Mouse (Mus musculus): ENCODE measurements around the gene Clstn1.

Gene Clstn1

GRCm38 (mm10) chr4:149665016-149665691 lies 78.9 kb downstream of the Clstn1 start:
- in situ Hi-C loops (cut with MboI; ENCODE audit: low sequenced_read_pairs), result no loop called here

- in situ Hi-C loops (cut with MboI; ENCODE audit: low sequenced_read_pairs), result no loop called here
These were observed 79.4 kb downstream of the Clstn1 start for GRCm38 (mm10) chr4:149665692-149666090.

GRCm38 (mm10) chr4:149671175-149671574 lies 84.9 kb downstream of the Clstn1 start:
- in situ Hi-C loops (cut with MboI; ENCODE audit: low sequenced_read_pairs), result no loop called here

GRCm38 (mm10) chr4:149672747-149673146 lies 86.5 kb downstream of the Clstn1 start:
- in situ Hi-C loops (cut with MboI; ENCODE audit: low sequenced_read_pairs), result no loop called here

- in situ Hi-C loops (cut with MboI; ENCODE audit: low sequenced_read_pairs), result no loop called here
These were observed 88.6 kb downstream of the Clstn1 start for GRCm38 (mm10) chr4:149674814-149675377.

GRCm38 (mm10) chr4:149675378-149676261 lies 89.4 kb downstream of the Clstn1 start:
- in situ Hi-C loops (cut with MboI; ENCODE audit: low sequenced_read_pairs), result no loop called here

- in situ Hi-C loops (cut with MboI; ENCODE audit: low sequenced_read_pairs), result no loop called here
These were observed 91.7 kb downstream of the Clstn1 start for GRCm38 (mm10) chr4:149678006-149678405.

- in situ Hi-C loops (cut with MboI; ENCODE audit: low sequenced_read_pairs), result no loop called here
These were observed 92.9 kb downstream of the Clstn1 start for GRCm38 (mm10) chr4:149679056-149679770.

- in situ Hi-C loops (cut with MboI; ENCODE audit: low sequenced_read_pairs), result no loop called here
These were observed 97.6 kb downstream of the Clstn1 start for GRCm38 (mm10) chr4:149683875-149684274.

- in situ Hi-C loops (cut with MboI; ENCODE audit: low sequenced_read_pairs), result no loop called here
These were observed 98.8 kb downstream of the Clstn1 start for GRCm38 (mm10) chr4:149684841-149685623.

GRCm38 (mm10) chr4:149688861-149689260 lies 102.6 kb downstream of the Clstn1 start:
- in situ Hi-C loops (cut with MboI; ENCODE audit: low sequenced_read_pairs), result no loop called here

- in situ Hi-C loops (cut with MboI; ENCODE audit: low sequenced_read_pairs), result no loop called here
These were observed 103.8 kb downstream of the Clstn1 start for GRCm38 (mm10) chr4:149689822-149690700.

- in situ Hi-C loops (cut with MboI; ENCODE audit: low sequenced_read_pairs), result no loop called here
These were observed 104.6 kb downstream of the Clstn1 start for GRCm38 (mm10) chr4:149690828-149691280.

GRCm38 (mm10) chr4:149691368-149691767 lies 105.1 kb downstream of the Clstn1 start:
- in situ Hi-C loops (cut with MboI; ENCODE audit: low sequenced_read_pairs), result no loop called here

- in situ Hi-C loops (cut with MboI; ENCODE audit: low sequenced_read_pairs), result no loop called here
These were observed 110.1 kb downstream of the Clstn1 start for GRCm38 (mm10) chr4:149696189-149696971.

GRCm38 (mm10) chr4:149697506-149698196 lies 111.4 kb downstream of the Clstn1 start:
- in situ Hi-C loops (cut with MboI; ENCODE audit: low sequenced_read_pairs), result no loop called here

- in situ Hi-C loops (cut with MboI; ENCODE audit: low sequenced_read_pairs), result no loop called here
These were observed 112.0 kb downstream of the Clstn1 start for GRCm38 (mm10) chr4:149698197-149698821.

Measured in CH12F3 (cell line).